In the genomic region with DNA sequence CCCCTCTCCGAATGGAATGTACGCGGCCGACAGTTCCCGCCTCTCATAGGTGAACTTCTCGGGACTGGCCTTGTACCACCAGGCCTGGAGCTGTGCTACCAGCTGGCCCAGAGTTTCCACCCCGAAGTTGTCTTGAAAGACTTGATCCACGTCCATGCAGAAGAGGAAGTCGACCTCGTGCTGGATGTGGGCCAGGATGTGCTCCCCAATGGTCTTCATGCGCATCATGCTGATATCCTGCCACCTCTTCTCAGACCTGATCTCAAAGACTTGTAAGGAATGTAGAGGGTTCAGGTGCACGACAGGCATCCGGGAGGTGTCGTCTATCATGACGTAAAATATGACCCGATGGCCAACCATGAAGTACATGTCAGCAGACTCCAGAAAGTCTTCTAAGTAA, we compare ENCODE assay signal across 1 mouse cellular context.
TF ChIP-seq lines count a peak whose summit lies in the region.

No protein-coding gene starts in this region.

TF ChIP-seq in MEL, 35 proteins besides CTCF, POLR2A, EP300 and RAD21:
- no peak for TF ChIP-seq TAL1 (IDR thresholded peaks at IDR 0.05; ENCODE audit: low read length)
- TF ChIP-seq SIN3A (IDR thresholded peaks at IDR 0.05; ENCODE audit: low read length), result no peak
- no peak for TF ChIP-seq CHD1 (IDR thresholded peaks at IDR 0.05; ENCODE audit: low read depth, low read length)
- peak; percentile 71 for TF ChIP-seq MYC (IDR thresholded peaks at IDR 0.05; ENCODE audit: low read depth, low read length)
- TF ChIP-seq USF2 (IDR thresholded peaks at IDR 0.05; ENCODE audit: borderline replicate concordance in 1 of 2, insufficient read depth in 1 of 2, low read depth in 1 of 2, low read length in 2 of 2), result no peak
TF ChIP-seq in MEL: peak in this region for 1.
